ENCODE assay signal across 19 mouse cellular contexts in genomic region chr6:149134391-149135150, GRCm38 (mm10). TPM values are rescaled to one million over a fixed set of nuclear protein-coding genes. Genes with fewer than 3 reads are reported as not detected.
DNase-seq lines count a peak whose midpoint lies in the region; ATAC-seq and TF ChIP-seq lines count a peak whose summit lies in the region.
"Had no signal": no experiment of that assay in that cellular context is flagged by ENCODE, and none has a peak within 500 bp of the region (broad histone marks: within the 10 kb centered on the region; RNA-seq: fewer than 3 reads in every experiment).

No protein-coding gene starts in this region.

- H3K4me2 ChIP-seq in forebrain, postnatal 0 days (ENCODE audit: low read depth): no peak overlapping the region
- H3K4me2 ChIP-seq in kidney, postnatal 0 days (ENCODE audit: low read length): no peak overlapping the region
- peak overlapping the region; percentile 52 for H3K4me2 ChIP-seq in myocyte (ENCODE audit: low read depth)
- H3K4me2 ChIP-seq in forebrain, embryonic 15.5 days (replicated peaks): no peak overlapping the region
- H3K4me2 ChIP-seq: hindbrain, embryonic 13.5 days; midbrain, embryonic 12.5 days had no signal

- ATAC-seq in forebrain, postnatal 0 days: no peak
- ATAC-seq in kidney, postnatal 0 days (replicated peaks; ENCODE audit: low FRiP score, low read depth): no peak
- peak; percentile 36; the same call in 1 of the 2 replicates for ATAC-seq in erythroblast, adult 5-6 weeks (replicated peaks; ENCODE audit: low FRiP score, poor library complexity, severe bottlenecking)
- no peak for ATAC-seq in frontal cortex, adult (ENCODE audit: low TSS enrichment)
- ATAC-seq in forebrain, embryonic 15.5 days (replicated peaks): no peak

- no peak overlapping the region for H3K4me3 ChIP-seq in forebrain, embryonic 10.5 days
- no peak overlapping the region for H3K4me3 ChIP-seq in forebrain, postnatal 0 days (ENCODE audit: low read depth, low read length)
- H3K4me3 ChIP-seq in kidney, postnatal 0 days (replicated peaks; ENCODE audit: low read depth, low read length): no peak overlapping the region
- H3K4me3 ChIP-seq in myocyte: no peak overlapping the region
- no peak overlapping the region for H3K4me3 ChIP-seq in forebrain, embryonic 15.5 days
- H3K4me3 ChIP-seq: hindbrain, embryonic 13.5 days; midbrain, embryonic 12.5 days had no signal

- H3ac ChIP-seq in myocyte (ENCODE audit: control insufficient read depth, insufficient read length): no peak overlapping the region

- H3K4me1 ChIP-seq in forebrain, embryonic 10.5 days: peaks cover 51% of the 10 kb centered on the region
- no peaks in the 10 kb centered on the region for H3K4me1 ChIP-seq in forebrain, postnatal 0 days (ENCODE audit: insufficient read depth)
- peaks cover 12% of the 10 kb centered on the region; the same call in 1 of the 2 replicates for H3K4me1 ChIP-seq in kidney, postnatal 0 days (replicated peaks; ENCODE audit: insufficient read depth, low read length)
- H3K4me1 ChIP-seq in forebrain, embryonic 15.5 days: no peaks in the 10 kb centered on the region

- H3K9ac ChIP-seq in forebrain, postnatal 0 days: no peak overlapping the region
- H3K9ac ChIP-seq in kidney, postnatal 0 days (ENCODE audit: low read depth, low read length): no peak overlapping the region
- H3K9ac ChIP-seq in forebrain, embryonic 15.5 days (replicated peaks): no peak overlapping the region
- H3K9ac ChIP-seq: hindbrain, embryonic 13.5 days; midbrain, embryonic 12.5 days had no signal

- H3K36me3 ChIP-seq in forebrain, embryonic 10.5 days (replicated peaks): no peaks in the 10 kb centered on the region
- no peaks in the 10 kb centered on the region for H3K36me3 ChIP-seq in forebrain, postnatal 0 days (ENCODE audit: insufficient read depth)
- no peaks in the 10 kb centered on the region for H3K36me3 ChIP-seq in kidney, postnatal 0 days (ENCODE audit: insufficient read depth, low read length)
- H3K36me3 ChIP-seq in myocyte (ENCODE audit: control insufficient read depth, insufficient read depth): no peaks in the 10 kb centered on the region
- H3K36me3 ChIP-seq in forebrain, embryonic 15.5 days: no peaks in the 10 kb centered on the region
- H3K36me3 ChIP-seq: hindbrain, embryonic 13.5 days; midbrain, embryonic 12.5 days had no signal

- 17% methylated on average over 5 of the region's 5 CpGs for WGBS in forebrain, embryonic 10.5 days
- 14% methylated on average over 5 of the region's 5 CpGs for WGBS in forebrain, postnatal 0 days
- 9% methylated on average over 5 of the region's 5 CpGs for WGBS in kidney, postnatal 0 days
- WGBS in forebrain, embryonic 15.5 days: 12% methylated on average over 5 of the region's 5 CpGs

- H3K27ac ChIP-seq in forebrain, embryonic 10.5 days: peak overlapping the region; percentile 25
- H3K27ac ChIP-seq in forebrain, postnatal 0 days (ENCODE audit: low read depth, low read length): no peak overlapping the region
- H3K27ac ChIP-seq in kidney, postnatal 0 days: peak overlapping the region; percentile 54; the same call in 1 of the 2 replicates
- H3K27ac ChIP-seq in forebrain, embryonic 15.5 days (replicated peaks): no peak overlapping the region
- H3K27ac ChIP-seq: hindbrain, embryonic 13.5 days; midbrain, embryonic 12.5 days had no signal

- DNase-seq in forebrain, embryonic 10.5 days (ENCODE audit: extremely low spot score, low spot score): no peak
- no peak for DNase-seq in forebrain, postnatal 0 days
- DNase-seq in kidney, postnatal 0 days (ENCODE audit: low spot score): no peak
- DNase-seq in kidney, adult 11 months: no peak
- DNase-seq: adrenal gland, adult 8-10 months; lung, postnatal 10 days; retina, postnatal 1 day; thymus, postnatal 36 days had no signal

- no peak for TF ChIP-seq POLR2A in myocyte (IDR thresholded peaks at IDR 0.05; ENCODE audit: insufficient read length, low read depth)

- H3K9me3 ChIP-seq in forebrain, embryonic 10.5 days: no peaks in the 10 kb centered on the region
- H3K9me3 ChIP-seq in forebrain, postnatal 0 days (ENCODE audit: low read length): no peaks in the 10 kb centered on the region
- no peaks in the 10 kb centered on the region for H3K9me3 ChIP-seq in kidney, postnatal 0 days (replicated peaks; ENCODE audit: low read length)
- no peaks in the 10 kb centered on the region for H3K9me3 ChIP-seq in forebrain, embryonic 15.5 days
- H3K9me3 ChIP-seq: hindbrain, embryonic 13.5 days; midbrain, embryonic 12.5 days had no signal

- no peak for TF ChIP-seq CTCF in forebrain, postnatal 0 days (IDR thresholded peaks at IDR 0.05; ENCODE audit: low read depth)
- TF ChIP-seq CTCF in kidney, postnatal 0 days (IDR thresholded peaks at IDR 0.05; ENCODE audit: low read depth): no peak

- no peaks in the 10 kb centered on the region for H3K27me3 ChIP-seq in forebrain, embryonic 10.5 days (ENCODE audit: poor library complexity, severe bottlenecking)
- H3K27me3 ChIP-seq in forebrain, postnatal 0 days (ENCODE audit: insufficient read depth, low read length): no peaks in the 10 kb centered on the region
- no peaks in the 10 kb centered on the region for H3K27me3 ChIP-seq in kidney, postnatal 0 days (ENCODE audit: insufficient read depth, low read length)
- H3K27me3 ChIP-seq in myocyte (ENCODE audit: control insufficient read depth, insufficient read depth, insufficient read length): no peaks in the 10 kb centered on the region
- H3K27me3 ChIP-seq in forebrain, embryonic 15.5 days: no peaks in the 10 kb centered on the region
- H3K27me3 ChIP-seq: hindbrain, embryonic 13.5 days; midbrain, embryonic 12.5 days had no signal

- no peaks in the 10 kb centered on the region for H3K79me2 ChIP-seq in myocyte (ENCODE audit: control insufficient read depth, insufficient read depth)

TF ChIP-seq in myocyte, 11 proteins besides CTCF, POLR2A, EP300 and RAD21:
- TF ChIP-seq CEBPB (IDR thresholded peaks at IDR 0.05; ENCODE audit: insufficient read depth, poor library complexity, severe bottlenecking): no peak
- no peak for TF ChIP-seq E2F4 (IDR thresholded peaks at IDR 0.05; ENCODE audit: insufficient read depth)
- peak in 1 of 3 experiments; percentile 71 for TF ChIP-seq MYOG (IDR thresholded peaks at IDR 0.05; ENCODE audit: control insufficient read depth in 1 of 3, insufficient read depth in 1 of 3, insufficient read length in 2 of 3, low read depth in 2 of 3)

RNA-seq across cellular contexts. Expression of gene Gm10203, which starts 4.6 kb away (rescaled TPM):
- not detected in 2 replicates for polyA plus RNA-seq in forebrain, embryonic 10.5 days (2016; fragmentation: Nextera tagmentation; extraction: Ambion mirVana)
- total RNA-seq in forebrain, postnatal 0 days (2014; rRNA removed): not detected in 2 replicates
- polyA plus RNA-seq in forebrain, postnatal 0 days (2015; fragmentation: Nextera tagmentation; extraction: Ambion mirVana): not detected in 2 replicates
- polyA plus RNA-seq in kidney, postnatal 0 days (2015; fragmentation: Nextera tagmentation; extraction: Ambion mirVana): not detected in 2 replicates
- not detected in 2 replicates for total RNA-seq in erythroblast, adult 5-6 weeks (2015; ENCODE audit: low replicate concordance)
- not detected in 2 replicates for total RNA-seq in erythroblast, adult 5-6 weeks (2017; ENCODE audit: low replicate concordance)
- polyA plus RNA-seq in myocyte (2012; fragmentation: generic; extraction: Trizol): not detected
- polyA plus RNA-seq in forebrain, embryonic 15.5 days (2015; fragmentation: Nextera tagmentation; extraction: Ambion mirVana): not detected in 2 replicates
- total RNA-seq: adrenal gland, adult 8-10 months; common myeloid progenitor, adult 5-6 weeks; gastrocnemius, adult 18-20 months; left cerebral cortex, postnatal 14 days had no signal
- polyA plus RNA-seq: hindbrain, embryonic 13.5 days; large intestine, adult 2 months; midbrain, embryonic 12.5 days; neural tube, embryonic 11.5 days had no signal

RNA-seq across cellular contexts. Expression of gene Etfbkmt, which starts 5.1 kb away (rescaled TPM):
- polyA plus RNA-seq in forebrain, embryonic 10.5 days (2016; fragmentation: Nextera tagmentation; extraction: Ambion mirVana): 11.9 and 13.2 TPM in 2 replicates
- total RNA-seq in forebrain, postnatal 0 days (2014; rRNA removed): 4.4 and 5.7 TPM in 2 replicates
- polyA plus RNA-seq in forebrain, postnatal 0 days (2015; fragmentation: Nextera tagmentation; extraction: Ambion mirVana): 6.5 and 6.9 TPM in 2 replicates
- 22.7 and 26.0 TPM in 2 replicates for polyA plus RNA-seq in kidney, postnatal 0 days (2015; fragmentation: Nextera tagmentation; extraction: Ambion mirVana)
- 37.7 and 39.5 TPM in 2 replicates for total RNA-seq in erythroblast, adult 5-6 weeks (2015; ENCODE audit: low replicate concordance)
- 35.9 and 48.9 TPM in 2 replicates for total RNA-seq in erythroblast, adult 5-6 weeks (2017; ENCODE audit: low replicate concordance)
- polyA plus RNA-seq in myocyte (2012; fragmentation: generic; extraction: Trizol): 7.2 TPM
- polyA plus RNA-seq in forebrain, embryonic 15.5 days (2015; fragmentation: Nextera tagmentation; extraction: Ambion mirVana): 6.8 and 7.5 TPM in 2 replicates

RNA-seq across cellular contexts. Expression of gene Dennd5b, which starts 33.1 kb away (rescaled TPM):
- 10.9 and 11.5 TPM in 2 replicates for polyA plus RNA-seq in forebrain, embryonic 10.5 days (2016; fragmentation: Nextera tagmentation; extraction: Ambion mirVana)
- total RNA-seq in forebrain, postnatal 0 days (2014; rRNA removed): 36.2 and 42.2 TPM in 2 replicates
- polyA plus RNA-seq in forebrain, postnatal 0 days (2015; fragmentation: Nextera tagmentation; extraction: Ambion mirVana): 5.1 and 10.3 TPM in 2 replicates
- 4.6 and 5.0 TPM in 2 replicates for polyA plus RNA-seq in kidney, postnatal 0 days (2015; fragmentation: Nextera tagmentation; extraction: Ambion mirVana)
- not detected in 2 replicates for total RNA-seq in erythroblast, adult 5-6 weeks (2015; ENCODE audit: low replicate concordance)
- 0.42 and 0.68 TPM in 2 replicates for total RNA-seq in erythroblast, adult 5-6 weeks (2017; ENCODE audit: low replicate concordance)
- 3.1 TPM for polyA plus RNA-seq in myocyte (2012; fragmentation: generic; extraction: Trizol)
- polyA plus RNA-seq in forebrain, embryonic 15.5 days (2015; fragmentation: Nextera tagmentation; extraction: Ambion mirVana): 12.4 and 13.3 TPM in 2 replicates

RNA-seq across cellular contexts. Expression of gene Amn1, which starts 53.9 kb away (rescaled TPM):
- 38.5 and 45.6 TPM in 2 replicates for polyA plus RNA-seq in forebrain, embryonic 10.5 days (2016; fragmentation: Nextera tagmentation; extraction: Ambion mirVana)
- total RNA-seq in forebrain, postnatal 0 days (2014; rRNA removed): 64.8 and 80.2 TPM in 2 replicates
- 93.8 and 101 TPM in 2 replicates for polyA plus RNA-seq in forebrain, postnatal 0 days (2015; fragmentation: Nextera tagmentation; extraction: Ambion mirVana)
- polyA plus RNA-seq in kidney, postnatal 0 days (2015; fragmentation: Nextera tagmentation; extraction: Ambion mirVana): 34.3 and 36.0 TPM in 2 replicates
- total RNA-seq in erythroblast, adult 5-6 weeks (2015; ENCODE audit: low replicate concordance): 19.4 and 26.5 TPM in 2 replicates
- total RNA-seq in erythroblast, adult 5-6 weeks (2017; ENCODE audit: low replicate concordance): 11.9 and 14.4 TPM in 2 replicates
- polyA plus RNA-seq in myocyte (2012; fragmentation: generic; extraction: Trizol): 23.2 TPM
- polyA plus RNA-seq in forebrain, embryonic 15.5 days (2015; fragmentation: Nextera tagmentation; extraction: Ambion mirVana): 88.7 and 107 TPM in 2 replicates

Comparison
In these comparisons a context has a peak if more than half of its experiments do, and no peak if none do; other contexts are left out.
1. H3K27ac ChIP-seq: peak in forebrain, embryonic 10.5 days (single experiment) and kidney, postnatal 0 days (single experiment); none in forebrain, postnatal 0 days (single experiment) and forebrain, embryonic 15.5 days (single experiment).